10 mouse cellular contexts compared by ENCODE assay signal in genomic region chr7:142370937-142371336, GRCm38 (mm10). TPM values are rescaled to one million over a fixed set of nuclear protein-coding genes. Genes with fewer than 3 reads are reported as not detected.
DNase-seq lines count a peak whose midpoint lies in the region; ATAC-seq and TF ChIP-seq lines count a peak whose summit lies in the region.
"Had no signal": no experiment of that assay in that cellular context is flagged by ENCODE, and none has a peak within 500 bp of the region (broad histone marks: within the 10 kb centered on the region; RNA-seq: fewer than 3 reads in every experiment).

No protein-coding gene starts in this region.

- no peak for TF ChIP-seq CTCF in E14TG2a.4 (conservative IDR thresholded peaks at IDR 0.05; ENCODE audit: low read length)
- TF ChIP-seq CTCF in hindbrain, postnatal 0 days (IDR thresholded peaks at IDR 0.05; ENCODE audit: low read depth): no peak

- H3K4me1 ChIP-seq in forebrain, embryonic 13.5 days: peaks cover 13% of the 10 kb centered on the region; the same call in 1 of the 2 replicates
- H3K4me1 ChIP-seq in forebrain, embryonic 11.5 days (replicated peaks; ENCODE audit: control insufficient read depth, insufficient read depth, low read length): peaks cover 2% of the 10 kb centered on the region; the same call in 1 of the 2 replicates
- H3K4me1 ChIP-seq in kidney, embryonic 16.5 days (ENCODE audit: insufficient read depth, low read length): peaks cover 19% of the 10 kb centered on the region
- peaks cover 51% of the 10 kb centered on the region for H3K4me1 ChIP-seq in E14TG2a.4 (replicated peaks; ENCODE audit: low read depth, low read length)
- H3K4me1 ChIP-seq in hindbrain, postnatal 0 days (ENCODE audit: insufficient read depth, low read length): 0 out of 2 replicates have a peak, but pooled peaks cover 5% of the 10 kb centered on the region

- no peak overlapping the region for H3K9ac ChIP-seq in forebrain, embryonic 13.5 days
- no peak overlapping the region for H3K9ac ChIP-seq in forebrain, embryonic 11.5 days (ENCODE audit: low read length)
- no peak overlapping the region for H3K9ac ChIP-seq in kidney, embryonic 16.5 days (replicated peaks; ENCODE audit: low read length)
- peak overlapping the region; percentile 57; the same call in 1 of the 2 replicates for H3K9ac ChIP-seq in hindbrain, postnatal 0 days (replicated peaks; ENCODE audit: low read length)

- H3K27ac ChIP-seq in forebrain, embryonic 13.5 days: no peak overlapping the region
- no peak overlapping the region for H3K27ac ChIP-seq in forebrain, embryonic 11.5 days (ENCODE audit: low read depth, low read length)
- no peak overlapping the region for H3K27ac ChIP-seq in kidney, embryonic 16.5 days (ENCODE audit: low read length)
- H3K27ac ChIP-seq in hindbrain, postnatal 0 days: no peak overlapping the region

- peak overlapping the region; percentile 63; the same call in 1 of the 2 replicates for H3K4me2 ChIP-seq in forebrain, embryonic 13.5 days
- H3K4me2 ChIP-seq in forebrain, embryonic 11.5 days (ENCODE audit: low read depth, low read length, severe bottlenecking): no peak overlapping the region
- H3K4me2 ChIP-seq in kidney, embryonic 16.5 days (replicated peaks; ENCODE audit: low read depth, low read length): 0 out of 2 replicates have a peak overlapping the region, but pooled peaks have one; percentile 92
- peak overlapping the region; percentile 84 for H3K4me2 ChIP-seq in hindbrain, postnatal 0 days (ENCODE audit: low read depth, low read length)

- H3K27me3 ChIP-seq in forebrain, embryonic 13.5 days: peaks cover 61% of the 10 kb centered on the region
- peaks cover 24% of the 10 kb centered on the region for H3K27me3 ChIP-seq in forebrain, embryonic 11.5 days (ENCODE audit: control insufficient read depth, insufficient read depth, low read length)
- peaks cover 15% of the 10 kb centered on the region for H3K27me3 ChIP-seq in kidney, embryonic 16.5 days (ENCODE audit: insufficient read depth, low read length)
- H3K27me3 ChIP-seq in E14TG2a.4 (ENCODE audit: insufficient read depth, low read length): peaks cover 52% of the 10 kb centered on the region
- peaks cover 14% of the 10 kb centered on the region; the same call in 1 of the 2 replicates for H3K27me3 ChIP-seq in hindbrain, postnatal 0 days (ENCODE audit: insufficient read depth, low read length)

- DNase-seq in forebrain, embryonic 11.5 days (ENCODE audit: low spot score): no peak
- DNase-seq in kidney, adult 18-20 months: no peak
- DNase-seq in hindbrain, postnatal 0 days (ENCODE audit: low spot score): no peak
- no peak for DNase-seq in adipocyte (ENCODE audit: low spot score)
- no peak for DNase-seq in right cerebral cortex, postnatal 4 days
- DNase-seq: B cell, adult 2 months; kidney, adult 9 months had no signal

- H3K4me3 ChIP-seq in forebrain, embryonic 13.5 days: no peak overlapping the region
- no peak overlapping the region for H3K4me3 ChIP-seq in forebrain, embryonic 11.5 days (ENCODE audit: low read depth, low read length)
- H3K4me3 ChIP-seq in kidney, embryonic 16.5 days (ENCODE audit: low read length): no peak overlapping the region; the same call in 1 of the 2 replicates
- H3K4me3 ChIP-seq in E14TG2a.4 (replicated peaks; ENCODE audit: low read length): peak overlapping the region; percentile 75
- H3K4me3 ChIP-seq in hindbrain, postnatal 0 days (ENCODE audit: low read length): peak overlapping the region; percentile 47

- WGBS in forebrain, embryonic 13.5 days: 79% methylated on average over 18 of the region's 18 CpGs
- 80% methylated on average over 18 of the region's 18 CpGs for WGBS in forebrain, embryonic 11.5 days
- 82% methylated on average over 18 of the region's 18 CpGs for WGBS in kidney, embryonic 16.5 days
- WGBS in hindbrain, postnatal 0 days: 82% methylated on average over 18 of the region's 18 CpGs

- H3K9me3 ChIP-seq in forebrain, embryonic 13.5 days (replicated peaks): no peaks in the 10 kb centered on the region
- no peaks in the 10 kb centered on the region for H3K9me3 ChIP-seq in forebrain, embryonic 11.5 days (ENCODE audit: control insufficient read depth, low read length)
- no peaks in the 10 kb centered on the region for H3K9me3 ChIP-seq in kidney, embryonic 16.5 days (ENCODE audit: low read length)
- H3K9me3 ChIP-seq in E14TG2a.4 (ENCODE audit: low read length): no peaks in the 10 kb centered on the region
- no peaks in the 10 kb centered on the region for H3K9me3 ChIP-seq in hindbrain, postnatal 0 days (ENCODE audit: low read length)

- ATAC-seq in forebrain, embryonic 13.5 days: no peak
- no peak for ATAC-seq in forebrain, embryonic 11.5 days (replicated peaks; ENCODE audit: low FRiP score)
- ATAC-seq in kidney, embryonic 16.5 days (ENCODE audit: low FRiP score, low TSS enrichment): no peak
- ATAC-seq in hindbrain, postnatal 0 days: no peak

- H3K36me3 ChIP-seq in forebrain, embryonic 13.5 days (ENCODE audit: poor library complexity, severe bottlenecking): peaks cover 3% of the 10 kb centered on the region
- no peaks in the 10 kb centered on the region for H3K36me3 ChIP-seq in forebrain, embryonic 11.5 days (ENCODE audit: control insufficient read depth, insufficient read depth, low read length)
- peaks cover 5% of the 10 kb centered on the region for H3K36me3 ChIP-seq in kidney, embryonic 16.5 days (ENCODE audit: insufficient read depth, low read length)
- H3K36me3 ChIP-seq in E14TG2a.4 (ENCODE audit: insufficient read depth, low read length): peaks cover 19% of the 10 kb centered on the region
- peaks cover 3% of the 10 kb centered on the region for H3K36me3 ChIP-seq in hindbrain, postnatal 0 days (ENCODE audit: insufficient read depth, low read length)

RNA-seq across cellular contexts. Expression of gene Ifitm10, which starts 2.6 kb away (rescaled TPM):
- polyA plus RNA-seq in forebrain, embryonic 13.5 days (2015; fragmentation: Nextera tagmentation; extraction: Ambion mirVana): 0.96 and 1.1 TPM in 2 replicates
- 0.24 and 0.32 TPM in 2 replicates for polyA plus RNA-seq in forebrain, embryonic 11.5 days (2014; fragmentation: Nextera tagmentation; extraction: Ambion mirVana)
- polyA plus RNA-seq in kidney, embryonic 16.5 days (2015; fragmentation: Nextera tagmentation; extraction: Ambion mirVana): 1.8 and 2.5 TPM in 2 replicates
- total RNA-seq in hindbrain, postnatal 0 days (2014; rRNA removed): 22.7 and 25.4 TPM in 2 replicates
- 17.2 and 19.9 TPM in 2 replicates for polyA plus RNA-seq in hindbrain, postnatal 0 days (2015; fragmentation: Nextera tagmentation; extraction: Ambion mirVana)

RNA-seq across cellular contexts. Expression of gene Gm49369, which starts 11.5 kb away (rescaled TPM):
- 1.5 TPM in 1 of 2 replicates, not detected in the other for polyA plus RNA-seq in forebrain, embryonic 13.5 days (2015; fragmentation: Nextera tagmentation; extraction: Ambion mirVana)
- not detected in 2 replicates for polyA plus RNA-seq in forebrain, embryonic 11.5 days (2014; fragmentation: Nextera tagmentation; extraction: Ambion mirVana)
- 4.4 TPM in 1 of 2 replicates, not detected in the other for polyA plus RNA-seq in kidney, embryonic 16.5 days (2015; fragmentation: Nextera tagmentation; extraction: Ambion mirVana)
- total RNA-seq in hindbrain, postnatal 0 days (2014; rRNA removed): 1.0 TPM in 1 of 2 replicates, not detected in the other
- 2.1 and 2.9 TPM in 2 replicates for polyA plus RNA-seq in hindbrain, postnatal 0 days (2015; fragmentation: Nextera tagmentation; extraction: Ambion mirVana)

RNA-seq across cellular contexts. Expression of gene Ctsd, which starts 16.9 kb away (rescaled TPM):
- polyA plus RNA-seq in forebrain, embryonic 13.5 days (2015; fragmentation: Nextera tagmentation; extraction: Ambion mirVana): 145 and 166 TPM in 2 replicates
- polyA plus RNA-seq in forebrain, embryonic 11.5 days (2014; fragmentation: Nextera tagmentation; extraction: Ambion mirVana): 129 and 147 TPM in 2 replicates
- 398 and 453 TPM in 2 replicates for polyA plus RNA-seq in kidney, embryonic 16.5 days (2015; fragmentation: Nextera tagmentation; extraction: Ambion mirVana)
- total RNA-seq in hindbrain, postnatal 0 days (2014; rRNA removed): 638 and 755 TPM in 2 replicates
- 400 and 402 TPM in 2 replicates for polyA plus RNA-seq in hindbrain, postnatal 0 days (2015; fragmentation: Nextera tagmentation; extraction: Ambion mirVana)

Comparison
In these comparisons a context has a peak if more than half of its experiments do, and no peak if none do; other contexts are left out.
1. H3K4me3 ChIP-seq: peak in E14TG2a.4 (single experiment) and hindbrain, postnatal 0 days (single experiment); none in forebrain, embryonic 13.5 days (single experiment), forebrain, embryonic 11.5 days (single experiment) and kidney, embryonic 16.5 days (single experiment).